Mouse (Mus musculus) heart, embryonic 13.5 days (tissue): ENCODE data around the gene Cxcr5. TPM values are rescaled to one million over a fixed set of nuclear protein-coding genes. Genes with fewer than 3 reads are reported as not detected.
A peak's percentile ranks its signal among the peaks of the same experiment; 100 is the strongest.

Experiments used
- ATAC-seq: fragments of 200-750 bp; cut with Nextera tagmentation; 2 replicates; pipeline ENCODE4 v1.8.0; 2017; ENCODE audit warnings: moderate TSS enrichment; ENCODE audit not compliant: insufficient number of reproducible peaks, low FRiP score, low TSS enrichment; ENCODE audit errors: extremely low read depth
- H3K27ac ChIP-seq: fragments of 300-500 bp; sonication (generic); replicated peaks from 2 replicates; pipeline ENCODE4 v1.5.1; 2015; ENCODE audit warnings: moderate library complexity, mild to moderate bottlenecking, inconsistent platforms
- H3K27me3 ChIP-seq: fragments of 300-500 bp; sonication (generic); replicated peaks from 2 replicates; pipeline ENCODE4 v1.6.1; 2015; ENCODE audit warnings: mild to moderate bottlenecking, inconsistent platforms
- H3K36me3 ChIP-seq: fragments of 300-500 bp; sonication (generic); 2 replicates; pipeline ENCODE4 v1.6.1; 2015; ENCODE audit warnings: mild to moderate bottlenecking, inconsistent platforms
- H3K4me1 ChIP-seq: fragments of 300-500 bp; sonication (generic); 2 replicates; pipeline ENCODE4 v1.6.1; 2015; ENCODE audit warnings: inconsistent platforms
- H3K4me2 ChIP-seq: fragments of 300-500 bp; sonication (generic); 2 replicates; pipeline ENCODE4 v1.6.1; 2015; ENCODE audit warnings: inconsistent platforms, mild to moderate bottlenecking, moderate library complexity
- H3K4me3 ChIP-seq: fragments of 300-500 bp; sonication (generic); 2 replicates; pipeline ENCODE4 v1.5.1; 2015; ENCODE audit warnings: moderate library complexity, mild to moderate bottlenecking, inconsistent platforms
- H3K9ac ChIP-seq: fragments of 300-500 bp; sonication (generic); 2 replicates; pipeline ENCODE4 v1.6.1; 2015; ENCODE audit warnings: inconsistent platforms, mild to moderate bottlenecking, moderate library complexity
- H3K9me3 ChIP-seq: fragments of 300-500 bp; sonication (generic); 2 replicates; pipeline ENCODE4 v1.6.1; 2016; ENCODE audit warnings: inconsistent platforms
- WGBS: fragments of 180-500 bp; shearing (Covaris S2); methylation state at CpG from one replicate; pipeline ENCODE4 v1.1.7; 2015; ENCODE audit warnings: mixed read lengths; 5-methylcytosine and 5-hydroxymethylcytosine counted together
- polyA plus RNA-seq: library from polyadenylated mRNA; unstranded; fragments of >200 nt; fragmentation: Nextera tagmentation; extraction: Ambion mirVana; gene quantifications from 2 replicates; pipeline ENCODE4 v1.2.1, GENCODE M21; 2015

Gene Cxcr5
- polyA plus RNA-seq, 1 experiment from 2014 or later = not detected

DNA sequence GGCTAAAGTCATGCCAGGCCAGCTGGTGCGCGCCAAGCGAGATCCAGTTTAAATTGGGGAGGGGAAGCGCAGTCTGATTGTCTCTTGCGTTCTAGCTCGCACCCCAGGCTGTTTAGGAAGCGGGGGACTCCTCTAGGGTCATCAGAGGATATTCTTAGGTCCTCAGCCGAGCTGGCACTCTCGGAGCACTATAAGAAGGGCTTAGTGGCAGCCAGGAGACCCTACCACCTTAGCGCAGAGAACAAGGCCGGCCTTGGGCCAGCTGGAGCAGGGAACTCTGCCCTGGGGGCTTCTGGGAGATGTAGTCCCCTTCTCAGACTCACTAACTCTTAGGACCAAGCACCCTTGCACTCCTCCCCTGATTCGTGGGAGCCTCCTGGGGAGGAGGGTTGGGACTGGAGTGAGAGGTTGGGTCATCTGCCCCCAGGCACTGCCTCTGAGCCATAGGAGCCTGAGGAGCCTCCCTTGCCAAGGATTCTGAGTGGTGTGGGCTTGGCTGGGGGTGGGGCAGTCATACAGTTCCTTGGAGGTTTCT, 78.1 kb downstream of the Cxcr5 start:
- no peak for ATAC-seq
- Histone ChIP-seq H3K4me1 (peaks cover 62% of the 10 kb centered on the region), H3K27me3 (no peaks in the 10 kb centered on the region), H3K27ac (peak overlapping the region; percentile 91), H3K4me2 (peak overlapping the region; percentile 83), H3K9ac (peak overlapping the region; percentile 99), H3K9me3 (no peaks in the 10 kb centered on the region), H3K4me3 (peak overlapping the region; percentile 99), H3K36me3 (no peaks in the 10 kb centered on the region)
- WGBS = 1% methylated on average over 12 of the region's 12 CpGs

DNA sequence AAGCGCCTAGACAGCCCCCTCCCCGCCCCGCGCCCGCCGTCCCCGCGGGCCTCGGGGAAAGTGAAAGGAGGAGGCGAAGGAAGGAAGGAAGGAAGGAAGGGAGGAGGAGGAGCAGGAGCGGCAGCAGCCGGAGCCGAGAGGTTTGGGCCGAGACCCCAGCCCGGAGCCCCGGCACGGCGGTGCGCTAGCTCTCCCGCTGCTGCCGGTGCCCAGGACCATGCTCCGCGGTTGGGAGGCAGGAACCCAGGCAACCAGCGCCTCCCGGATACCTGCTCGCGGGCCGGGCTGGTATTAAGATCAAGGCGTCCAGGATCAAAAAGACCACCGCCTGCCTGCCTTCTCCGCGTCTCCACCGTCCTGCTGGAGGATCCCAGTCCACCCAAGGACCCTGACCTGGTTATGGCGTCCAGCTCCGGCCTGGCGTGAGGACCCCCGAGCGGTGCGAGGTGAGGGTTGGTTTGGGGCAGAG, 78.6 kb downstream of the Cxcr5 start:
- Histone ChIP-seq H3K27ac (peak overlapping the region; percentile 91), H3K36me3 (no peaks in the 10 kb centered on the region), H3K4me2 (peak overlapping the region; percentile 83), H3K4me1 (peaks cover 57% of the 10 kb centered on the region), H3K27me3 (no peaks in the 10 kb centered on the region), H3K4me3 (peak overlapping the region; percentile 99), H3K9me3 (no peaks in the 10 kb centered on the region), H3K9ac (peak overlapping the region; percentile 99)
- no peak for ATAC-seq
- under 1% methylated on average over 32 of the region's 39 CpGs for WGBS

DNA sequence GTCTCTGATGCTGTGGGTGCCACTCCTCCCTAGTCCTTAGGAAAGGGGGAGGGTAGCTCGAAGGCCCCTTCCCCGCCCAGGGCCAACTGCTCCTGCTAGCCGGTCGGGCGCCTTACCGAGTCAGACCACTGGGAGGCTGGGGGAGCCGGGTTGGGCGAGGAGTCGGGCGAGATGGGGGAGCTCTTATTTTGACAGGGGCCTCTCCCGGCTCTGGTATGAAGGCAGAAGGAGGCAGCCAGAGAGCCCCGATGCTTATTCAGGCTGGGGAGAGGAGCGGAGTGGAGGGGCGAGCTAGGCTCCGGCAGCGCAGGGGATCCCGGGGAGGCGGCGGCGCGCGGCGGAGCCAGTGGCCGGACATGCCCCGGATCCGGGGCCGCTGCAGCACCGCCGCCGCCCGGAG, 79.1 kb downstream of the Cxcr5 start, which contains the start of gene Bcl9l:
Bcl9l (plus strand) TSS at position 274 of the 400 bp plus-strand sequence.
- no peaks in the 10 kb centered on the region for H3K9me3 ChIP-seq
- H3K27ac ChIP-seq = peak within 1 kb of the TSS; percentile 91
- H3K4me2 ChIP-seq = peak within 1 kb of the TSS; percentile 83
- peak within 1 kb of the TSS; percentile 99 for H3K9ac ChIP-seq
- H3K4me3 ChIP-seq = peak within 1 kb of the TSS; percentile 99
- H3K36me3 ChIP-seq = no peaks in the 10 kb centered on the region
- WGBS = 1% methylated on average over 31 of the region's 31 CpGs
- no peaks in the 10 kb centered on the region for H3K27me3 ChIP-seq
- peaks cover 54% of the 10 kb centered on the region for H3K4me1 ChIP-seq
- ATAC-seq = peak; percentile 23; the same call in 1 of the 2 replicates

DNA sequence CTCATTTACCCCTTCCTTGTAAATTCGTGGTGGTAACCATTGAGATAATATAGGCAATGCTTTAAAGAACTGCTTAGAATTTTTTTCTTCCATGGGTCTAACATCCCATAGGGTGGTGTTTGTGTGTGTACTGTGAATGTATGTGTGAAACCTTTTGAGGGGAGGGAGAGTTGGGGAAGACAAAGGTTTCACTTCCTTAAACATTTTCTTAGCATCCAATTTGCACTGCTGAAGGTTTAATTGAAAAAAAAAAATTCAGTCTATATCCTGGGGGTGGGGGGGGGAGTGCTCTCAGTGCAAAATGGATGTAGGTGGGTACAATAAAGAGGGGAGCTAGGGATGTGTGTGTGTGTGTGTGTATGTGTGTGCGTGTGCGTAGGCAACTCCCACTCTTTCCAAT, 79.6 kb downstream of the Cxcr5 start:
- Histone ChIP-seq H3K4me2 (peak overlapping the region; percentile 83), H3K9ac (peak overlapping the region; percentile 99), H3K4me3 (peak overlapping the region; percentile 99), H3K9me3 (no peaks in the 10 kb centered on the region), H3K4me1 (peaks cover 54% of the 10 kb centered on the region), H3K36me3 (no peaks in the 10 kb centered on the region), H3K27ac (peak overlapping the region; percentile 91), H3K27me3 (no peaks in the 10 kb centered on the region)
- ATAC-seq = no peak
- WGBS = 6% methylated on average over 3 of the region's 3 CpGs

DNA sequence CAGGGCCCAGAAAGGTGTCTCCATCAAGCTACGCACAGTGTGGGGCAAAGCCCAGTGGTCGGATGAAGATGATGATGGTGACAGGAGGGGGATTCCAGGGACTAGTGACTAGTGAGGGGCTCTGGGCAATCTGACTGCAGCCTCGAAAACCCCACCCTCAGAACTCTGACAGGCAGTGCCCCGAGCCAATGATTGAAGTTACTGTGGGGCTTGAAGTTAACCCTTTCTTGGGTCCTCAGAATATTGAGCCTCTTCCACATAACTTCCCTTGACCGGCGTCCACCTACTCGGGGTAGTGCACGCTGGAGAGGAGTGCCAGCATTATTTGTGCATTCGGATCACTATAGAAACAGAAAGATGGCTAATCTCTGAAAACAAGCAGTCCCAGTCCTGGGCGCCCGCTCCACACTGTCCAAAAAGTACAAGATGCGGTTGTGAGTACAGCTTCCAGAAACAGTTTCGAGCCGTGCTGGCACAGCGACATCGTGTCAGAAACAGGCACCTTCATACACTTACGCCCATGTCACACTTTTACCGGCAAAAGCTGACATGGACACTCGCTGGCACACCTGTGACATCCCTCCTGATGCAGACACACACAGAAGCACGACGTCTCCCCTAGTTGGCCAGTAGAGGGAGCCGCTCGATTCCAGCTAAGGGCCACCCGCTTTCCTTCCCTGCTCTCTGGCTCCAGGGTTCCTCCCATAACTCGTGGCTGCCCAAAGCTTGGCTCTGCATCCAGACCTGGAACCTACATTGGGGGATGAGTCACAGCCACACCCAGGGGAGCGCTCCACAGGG, 81.8 kb downstream of the Cxcr5 start:
- Histone ChIP-seq H3K27me3 (no peaks in the 10 kb centered on the region), H3K27ac (peak overlapping the region; percentile 99), H3K9ac (peak overlapping the region; percentile 90), H3K9me3 (no peaks in the 10 kb centered on the region), H3K4me2 (peak overlapping the region; percentile 90), H3K36me3 (no peaks in the 10 kb centered on the region), H3K4me3 (peak overlapping the region; percentile 71), H3K4me1 (peaks cover 33% of the 10 kb centered on the region)
- no peak for ATAC-seq
- WGBS = under 1% methylated on average over 26 of the region's 26 CpGs

DNA sequence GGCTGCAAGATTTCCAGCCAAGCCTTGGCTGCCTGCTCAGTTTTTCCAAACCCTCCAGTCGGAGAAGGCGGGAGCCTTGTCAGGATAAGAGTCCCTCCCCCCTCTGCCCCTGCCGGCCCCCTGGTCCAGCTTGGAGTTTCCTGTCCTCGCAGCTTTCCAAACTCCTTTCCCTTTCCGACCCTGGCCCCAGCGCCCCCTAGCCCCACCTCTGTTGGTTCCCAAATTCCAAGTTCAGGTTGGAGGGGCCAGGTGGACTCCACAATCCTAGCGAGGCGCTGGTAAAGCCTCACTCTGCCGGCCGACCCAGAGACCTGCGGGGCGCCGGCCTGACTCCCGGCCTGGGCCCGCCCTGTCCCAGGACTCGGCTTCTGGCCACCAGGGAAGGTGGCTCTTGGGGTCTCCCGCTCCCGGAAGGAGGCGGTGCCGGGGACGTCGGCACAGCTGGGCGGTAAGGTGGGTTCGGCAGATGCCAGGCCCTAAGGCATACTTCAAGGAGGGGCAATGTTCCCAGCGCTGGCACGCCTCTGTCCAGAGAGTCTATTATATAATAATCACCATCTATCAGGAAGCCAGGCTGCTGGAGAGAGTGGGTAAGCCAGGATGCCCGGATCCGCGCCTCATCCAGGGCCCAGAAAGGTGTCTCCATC, 82.6 kb downstream of the Cxcr5 start:
- Histone ChIP-seq H3K9me3 (no peaks in the 10 kb centered on the region), H3K27me3 (no peaks in the 10 kb centered on the region), H3K36me3 (no peaks in the 10 kb centered on the region), H3K4me2 (peak overlapping the region; percentile 90), H3K27ac (peak overlapping the region; percentile 99), H3K9ac (peak overlapping the region; percentile 90), H3K4me1 (peaks cover 33% of the 10 kb centered on the region), H3K4me3 (peak overlapping the region; percentile 71)
- under 1% methylated on average over 29 of the region's 29 CpGs for WGBS
- ATAC-seq = peak; percentile 18; the same call in 1 of the 2 replicates

DNA sequence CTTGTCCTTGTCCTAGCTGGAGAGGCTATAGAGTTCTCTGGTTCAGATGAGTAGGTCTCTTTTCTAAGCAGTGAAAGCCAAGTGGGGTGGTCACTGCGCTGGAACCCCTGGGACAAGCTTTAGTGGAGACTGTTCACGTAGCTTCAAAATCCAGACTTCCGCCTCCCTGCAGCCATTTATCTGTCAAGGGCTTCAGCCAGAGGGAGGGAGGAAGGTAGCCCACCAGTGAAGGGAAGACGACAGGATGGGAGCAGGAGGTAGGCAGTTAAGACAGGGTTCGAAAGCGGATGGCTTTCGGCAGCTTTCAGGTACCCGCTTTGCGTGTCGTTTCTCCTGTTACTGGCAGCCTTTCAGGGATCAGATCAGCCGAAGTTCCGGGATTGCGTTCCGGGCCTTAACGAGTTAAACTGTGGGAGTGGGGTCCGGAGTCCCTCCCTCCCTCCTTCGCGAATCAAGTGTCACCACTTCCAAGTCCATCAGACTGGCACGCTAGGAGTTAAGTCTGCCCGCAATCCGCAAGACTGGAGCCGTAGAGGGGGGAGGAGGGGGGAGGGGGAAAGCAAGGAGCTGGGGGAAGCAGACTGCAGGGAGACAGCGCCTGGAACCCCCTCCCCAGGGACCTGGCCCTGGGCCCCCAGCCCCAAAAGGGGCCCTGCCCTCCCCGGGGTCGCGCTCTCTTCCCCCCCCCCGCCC, 83.3 kb downstream of the Cxcr5 start:
- ATAC-seq = peak; percentile 25; the same call in 1 of the 2 replicates
- H3K27ac ChIP-seq = peak overlapping the region; percentile 99
- peak overlapping the region; percentile 90 for H3K4me2 ChIP-seq
- H3K9ac ChIP-seq = peak overlapping the region; percentile 90
- peak overlapping the region; percentile 71 for H3K4me3 ChIP-seq
- peaks cover 33% of the 10 kb centered on the region for H3K4me1 ChIP-seq
- 1% methylated on average over 22 of the region's 27 CpGs for WGBS
- H3K36me3 ChIP-seq = no peaks in the 10 kb centered on the region
- H3K27me3 ChIP-seq = no peaks in the 10 kb centered on the region
- H3K9me3 ChIP-seq = no peaks in the 10 kb centered on the region

DNA sequence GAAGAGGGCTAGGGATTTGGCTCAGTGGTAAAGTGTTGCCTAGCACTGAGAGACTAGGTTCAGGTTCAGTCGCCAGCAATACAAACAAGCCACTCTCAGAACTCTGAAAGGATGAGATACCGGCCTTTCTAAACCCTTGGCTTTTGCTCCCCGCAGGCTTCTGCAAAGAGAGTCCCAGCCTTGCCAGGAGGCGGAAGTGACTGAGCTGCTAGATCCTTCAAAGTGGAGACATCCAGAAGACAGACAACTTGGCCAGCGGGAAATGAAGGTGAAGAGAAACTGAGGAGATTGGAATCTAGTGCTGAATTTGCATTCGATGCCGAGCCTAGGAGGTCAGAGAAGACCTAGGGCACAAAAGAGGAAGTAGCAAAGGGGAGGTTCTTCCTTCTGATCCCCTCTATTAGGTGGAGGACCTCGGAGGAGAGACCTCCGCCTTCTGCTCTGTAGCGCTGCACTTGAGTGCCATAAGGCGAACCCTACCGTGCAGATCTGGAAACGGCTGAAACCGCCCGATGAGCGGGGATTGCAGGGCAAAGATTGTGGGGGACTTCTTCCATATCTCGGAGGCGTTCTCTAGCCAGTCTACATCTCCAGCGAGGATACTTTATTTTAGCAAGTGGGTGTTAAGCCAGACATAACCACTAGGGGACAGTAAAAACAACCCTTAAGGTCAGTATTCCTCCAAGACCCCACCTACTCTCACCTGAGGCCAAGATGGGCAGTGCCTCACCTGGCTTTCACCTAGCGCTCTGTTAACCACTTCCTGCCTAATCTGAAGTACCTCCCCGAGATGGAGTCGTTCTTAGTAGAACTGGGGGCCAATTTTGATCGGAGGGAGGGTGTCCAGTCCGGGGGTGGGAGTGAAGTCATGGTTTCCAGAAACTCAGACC, 84.1 kb downstream of the Cxcr5 start:
- H3K9ac ChIP-seq = peak overlapping the region; percentile 90
- ATAC-seq = no peak
- 4% methylated on average over 24 of the region's 24 CpGs for WGBS
- H3K4me1 ChIP-seq = peaks cover 33% of the 10 kb centered on the region
- H3K36me3 ChIP-seq = no peaks in the 10 kb centered on the region
- peak overlapping the region; percentile 99 for H3K27ac ChIP-seq
- peak overlapping the region; percentile 71 for H3K4me3 ChIP-seq
- peak overlapping the region; percentile 90 for H3K4me2 ChIP-seq
- H3K9me3 ChIP-seq = no peaks in the 10 kb centered on the region
- H3K27me3 ChIP-seq = no peaks in the 10 kb centered on the region

DNA sequence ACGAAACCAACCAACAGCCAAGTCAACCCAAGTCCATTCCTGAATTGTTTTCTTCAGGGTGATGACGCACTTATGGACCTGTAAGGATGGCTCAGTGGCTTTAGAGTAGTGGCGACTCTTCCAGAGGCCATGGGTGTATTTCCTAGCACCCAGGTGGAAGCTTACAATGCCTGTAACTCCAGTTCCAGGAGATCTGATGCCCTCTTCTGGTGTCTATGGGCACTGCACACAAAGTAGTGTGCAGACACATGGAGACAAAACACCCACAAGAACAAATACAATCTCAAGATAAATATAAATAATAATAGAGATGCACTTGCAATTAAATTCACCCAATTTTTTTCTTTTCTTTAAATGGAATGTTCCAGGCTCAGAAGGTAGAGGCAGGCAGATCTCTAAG, 85.7 kb downstream of the Cxcr5 start:
- H3K27ac ChIP-seq = no peak overlapping the region
- no peak overlapping the region for H3K4me3 ChIP-seq
- peaks cover 26% of the 10 kb centered on the region for H3K4me1 ChIP-seq
- no peak overlapping the region for H3K9ac ChIP-seq
- no peak overlapping the region for H3K4me2 ChIP-seq
- H3K36me3 ChIP-seq = no peaks in the 10 kb centered on the region
- 0 out of 2 replicates have a peak, but pooled peaks cover 2% of the 10 kb centered on the region for H3K27me3 ChIP-seq
- no peak for ATAC-seq
- no peaks in the 10 kb centered on the region for H3K9me3 ChIP-seq
- WGBS = 94% methylated on average over 3 of the region's 3 CpGs

DNA sequence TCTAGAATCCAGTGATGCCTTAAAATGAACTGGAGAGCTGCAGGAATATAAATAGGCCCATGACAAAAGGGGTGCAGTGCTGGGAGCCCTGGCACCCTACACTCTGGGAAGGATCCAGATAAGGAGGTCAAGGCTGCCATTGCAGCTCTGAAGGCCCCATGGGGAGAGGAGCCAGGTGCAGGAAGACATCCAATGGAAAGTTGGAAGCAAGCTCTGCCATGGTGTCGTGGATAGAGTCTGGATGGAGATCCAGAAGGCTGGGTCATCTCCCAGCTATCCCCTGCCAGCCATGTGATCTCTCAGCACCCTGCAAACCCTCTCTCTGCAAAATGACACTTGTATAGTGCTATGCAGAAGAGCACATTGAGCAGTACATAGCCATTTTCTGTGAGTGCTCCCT, 87.3 kb downstream of the Cxcr5 start:
- 40% methylated on average over 1 of the region's 1 CpGs for WGBS
- H3K36me3 ChIP-seq = no peaks in the 10 kb centered on the region
- peaks cover 18% of the 10 kb centered on the region for H3K4me1 ChIP-seq
- peaks cover 7% of the 10 kb centered on the region; the same call in 1 of the 2 replicates for H3K27me3 ChIP-seq
- no peaks in the 10 kb centered on the region for H3K9me3 ChIP-seq
- no peak overlapping the region for H3K4me3 ChIP-seq
- H3K9ac ChIP-seq = 0 out of 2 replicates have a peak overlapping the region, but pooled peaks have one; percentile 17
- H3K4me2 ChIP-seq = no peak overlapping the region
- ATAC-seq = no peak
- no peak overlapping the region for H3K27ac ChIP-seq
